Comparison of ENCODE assay signal across 24 mouse cellular contexts in the genomic region with DNA sequence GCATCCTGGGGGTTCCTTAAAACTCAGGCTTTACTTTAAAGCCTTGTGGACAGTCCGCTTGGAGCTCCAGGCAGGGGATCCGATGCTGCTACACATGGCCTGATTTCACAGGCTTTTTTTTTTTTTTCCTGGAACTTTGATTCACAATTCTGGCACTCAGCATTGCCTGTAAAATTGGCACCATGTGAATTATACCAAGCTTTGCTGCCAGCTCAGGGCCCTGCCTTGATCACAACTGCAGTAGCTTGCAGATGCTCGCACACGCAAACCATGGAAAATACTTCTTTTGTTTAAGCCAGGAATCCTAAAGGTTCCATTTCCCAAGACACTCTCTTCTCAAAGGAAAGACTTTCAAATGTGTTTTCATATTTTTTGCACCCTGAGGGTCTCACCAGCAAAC. TPM values are rescaled to one million over a fixed set of nuclear protein-coding genes. Genes with fewer than 3 reads are reported as not detected.
DNase-seq lines count a peak whose midpoint lies in the region; ATAC-seq and TF ChIP-seq lines count a peak whose summit lies in the region.
"Had no signal": no experiment of that assay in that cellular context is flagged by ENCODE, and none has a peak within 500 bp of the region (broad histone marks: within the 10 kb centered on the region; RNA-seq: fewer than 3 reads in every experiment).

No protein-coding gene starts in this region.

- H3K4me3 ChIP-seq in left cerebral cortex, adult 2 months: no peak overlapping the region
- no peak overlapping the region for H3K4me3 ChIP-seq in forebrain, embryonic 11.5 days (ENCODE audit: low read depth, low read length)

- TF ChIP-seq CTCF in left cerebral cortex, adult 2 months (IDR thresholded peaks at IDR 0.05): no peak

- no peaks in the 10 kb centered on the region for H3K27me3 ChIP-seq in forebrain, embryonic 11.5 days (ENCODE audit: control insufficient read depth, insufficient read depth, low read length)
- H3K27me3 ChIP-seq: Patski had no signal

- no peak overlapping the region for H3K9ac ChIP-seq in forebrain, embryonic 11.5 days (ENCODE audit: low read length)

- intact Hi-C loops in left cerebral cortex, adult 2 months (cut with DNase I): no loop called here

- peak; percentile 53 for ATAC-seq in frontal cortex, adult (ENCODE audit: low TSS enrichment)
- no peak for ATAC-seq in forebrain, embryonic 11.5 days (replicated peaks; ENCODE audit: low FRiP score)
- ATAC-seq: activated CD4-positive, CD25-positive, alpha-beta regulatory T cell, adult 4 months; CD4-positive, CD25-positive, alpha-beta regulatory T cell, adult 4 months; Patski had no signal

- 89% methylated on average over 4 of the region's 4 CpGs for WGBS in forebrain, embryonic 11.5 days

- H3K4me1 ChIP-seq in forebrain, embryonic 11.5 days (replicated peaks; ENCODE audit: control insufficient read depth, insufficient read depth, low read length): no peaks in the 10 kb centered on the region

- no peak for DNase-seq in frontal cortex, postnatal 25 days (ENCODE audit: low spot score in 2 of 2)
- no peak for DNase-seq in left cerebral cortex, adult 2 months (ENCODE audit: extremely low spot score in 1 of 2, low spot score in 2 of 2)
- no peak for DNase-seq in left cerebral cortex, adult 8-10 months (ENCODE audit: low spot score in 2 of 2)
- DNase-seq in brain, adult 2 months (ENCODE audit: low read depth, low spot score): peak; percentile 76
- peak; percentile 67 for DNase-seq in telencephalon, adult 2 months (ENCODE audit: low read depth, low spot score)
- DNase-seq in forebrain, embryonic 11.5 days (ENCODE audit: low spot score): no peak
- DNase-seq in layer of hippocampus, postnatal 14 days (ENCODE audit: low spot score in 2 of 2): no peak
- DNase-seq: adrenal gland, adult 2 months; adrenal gland, adult 8-10 months; adrenal gland, postnatal 10 days; adrenal gland, postnatal 14 days; adrenal gland, postnatal 25 days; adrenal gland, postnatal 36 days; B cell, adult 2 months; cerebellum, adult 11 months; cerebellum, adult 11-12 months; cerebellum, adult 18-20 months had no signal

- peak overlapping the region; percentile 56 for H3K27ac ChIP-seq in left cerebral cortex, adult 2 months
- no peak overlapping the region for H3K27ac ChIP-seq in forebrain, embryonic 11.5 days (ENCODE audit: low read depth, low read length)

- no peaks in the 10 kb centered on the region for H3K36me3 ChIP-seq in forebrain, embryonic 11.5 days (ENCODE audit: control insufficient read depth, insufficient read depth, low read length)
- H3K36me3 ChIP-seq: G1E had no signal

- no peaks in the 10 kb centered on the region for H3K9me3 ChIP-seq in forebrain, embryonic 11.5 days (ENCODE audit: control insufficient read depth, low read length)
- H3K9me3 ChIP-seq: G1E had no signal

- no peak overlapping the region for H3K4me2 ChIP-seq in forebrain, embryonic 11.5 days (ENCODE audit: low read depth, low read length, severe bottlenecking)

RNA-seq across cellular contexts. Expression of a gene that starts 44.1 kb away (rescaled TPM):
- total RNA-seq in left cerebral cortex, adult 2 months (2021): 10 to 100 TPM; 35.3 to 39.5 TPM
- total RNA-seq in left cerebral cortex, adult 8-10 months (2022): 10 to 100 TPM; 30.9 to 37.4 (median 34.3) TPM
- polyA plus RNA-seq in forebrain, embryonic 11.5 days (2014; fragmentation: Nextera tagmentation; extraction: Ambion mirVana): 1.2 and 1.6 TPM in 2 replicates
- 1 to 10 TPM; 2.8 TPM for total RNA-seq in layer of hippocampus, postnatal 14 days (2021)
- total RNA-seq: CH12.LX had no signal
- polyA plus RNA-seq: C2C12, G1E had no signal

Comparison
In these comparisons a context has a peak if more than half of its experiments do, and no peak if none do; other contexts are left out.
1. DNase-seq: peak in brain, adult 2 months (single experiment) and telencephalon, adult 2 months (single experiment); none in frontal cortex, postnatal 25 days (0 of 2), left cerebral cortex, adult 2 months (0 of 2), left cerebral cortex, adult 8-10 months (0 of 2), forebrain, embryonic 11.5 days (single experiment) and layer of hippocampus, postnatal 14 days (0 of 2).
2. RNA of a gene that starts 44.1 kb away (total RNA-seq): 35.3 to 39.5 TPM in left cerebral cortex, adult 2 months and 30.9 to 37.4 TPM in left cerebral cortex, adult 8-10 months; 2.8 TPM in layer of hippocampus, postnatal 14 days; every median in the first group is over 4 times any median in the second.